Mouse (Mus musculus) neural tube, embryonic 14.5 days (tissue): ENCODE results near the gene Srbd1. TPM values are rescaled to one million over a fixed set of nuclear protein-coding genes. Genes with fewer than 3 reads are reported as not detected.

Source experiments
- ATAC-seq: fragments of 200-750 bp; cut with Nextera tagmentation; 2 replicates; pipeline ENCODE4 v1.8.0; 2017; ENCODE audit warnings: low read depth, mild to moderate bottlenecking, moderate TSS enrichment, moderate library complexity
- H3K27ac ChIP-seq: fragments of 300-500 bp; sonication (generic); 2 replicates; pipeline ENCODE4 v1.5.1; 2014; ENCODE audit warnings: low read depth, mild to moderate bottlenecking, control low read depth, low read length, moderate library complexity, mixed read lengths
- H3K27me3 ChIP-seq: fragments of 300-500 bp; sonication (generic); 2 replicates; pipeline ENCODE4 v1.6.1; 2014; ENCODE audit warnings: low read length; ENCODE audit not compliant: control insufficient read depth, insufficient read depth
- H3K36me3 ChIP-seq: fragments of 300-500 bp; sonication (generic); 2 replicates; pipeline ENCODE4 v1.6.1; 2014; ENCODE audit warnings: low read length, mixed read lengths; ENCODE audit not compliant: control insufficient read depth, insufficient read depth
- H3K4me1 ChIP-seq: fragments of 300-500 bp; sonication (generic); 2 replicates; pipeline ENCODE4 v1.6.1; 2014; ENCODE audit warnings: low read length; ENCODE audit not compliant: control insufficient read depth, insufficient read depth
- H3K4me2 ChIP-seq: fragments of 300-500 bp; sonication (generic); 2 replicates; pipeline ENCODE4 v1.6.1; 2014; ENCODE audit warnings: mild to moderate bottlenecking, low read depth, low read length, control low read depth
- H3K4me3 ChIP-seq: fragments of 300-500 bp; sonication (generic); 2 replicates; pipeline ENCODE4 v1.5.1; 2014; ENCODE audit warnings: low read depth, low read length, control low read depth, mixed read lengths
- H3K9ac ChIP-seq: fragments of 300-500 bp; sonication (generic); replicated peaks from 2 replicates; pipeline ENCODE4 v1.6.1; 2014; ENCODE audit warnings: low read depth, mild to moderate bottlenecking, control low read depth, low read length, mixed read lengths
- H3K9me3 ChIP-seq: fragments of 300-500 bp; sonication (generic); 2 replicates; pipeline ENCODE4 v1.6.1; 2016; ENCODE audit warnings: low read length; ENCODE audit not compliant: control insufficient read depth
- WGBS: fragments of 180-500 bp; shearing (Covaris S2); extraction: QIAGEN DNeasy Blood & Tissue Kit; methylation state at CpG from one replicate; pipeline ENCODE4 v1.1.7; 2014; 5-methylcytosine and 5-hydroxymethylcytosine counted together
- polyA plus RNA-seq: library from polyadenylated mRNA; unstranded; fragments of >200 nt; fragmentation: Nextera tagmentation; extraction: Ambion mirVana; gene quantifications from 2 replicates; pipeline ENCODE4 v1.2.1, GENCODE M21; 2014

Gene Srbd1
- polyA plus RNA-seq, 1 experiment from 2014 or later: 8.9 TPM

- Histone ChIP-seq H3K36me3 (no peaks in the 10 kb centered on the region), H3K27ac (no peak overlapping the region), H3K4me1 (no peaks in the 10 kb centered on the region), H3K27me3 (no peaks in the 10 kb centered on the region), H3K4me3 (no peak overlapping the region), H3K9me3 (no peaks in the 10 kb centered on the region), H3K4me2 (no peak overlapping the region), H3K9ac (no peak overlapping the region)
- WGBS: 86% methylated on average over 6 of the region's 6 CpGs
- ATAC-seq: no peak
Measured at GRCm38 (mm10) chr17:86034641-86035040, 110.3 kb downstream of the Srbd1 start.

DNA sequence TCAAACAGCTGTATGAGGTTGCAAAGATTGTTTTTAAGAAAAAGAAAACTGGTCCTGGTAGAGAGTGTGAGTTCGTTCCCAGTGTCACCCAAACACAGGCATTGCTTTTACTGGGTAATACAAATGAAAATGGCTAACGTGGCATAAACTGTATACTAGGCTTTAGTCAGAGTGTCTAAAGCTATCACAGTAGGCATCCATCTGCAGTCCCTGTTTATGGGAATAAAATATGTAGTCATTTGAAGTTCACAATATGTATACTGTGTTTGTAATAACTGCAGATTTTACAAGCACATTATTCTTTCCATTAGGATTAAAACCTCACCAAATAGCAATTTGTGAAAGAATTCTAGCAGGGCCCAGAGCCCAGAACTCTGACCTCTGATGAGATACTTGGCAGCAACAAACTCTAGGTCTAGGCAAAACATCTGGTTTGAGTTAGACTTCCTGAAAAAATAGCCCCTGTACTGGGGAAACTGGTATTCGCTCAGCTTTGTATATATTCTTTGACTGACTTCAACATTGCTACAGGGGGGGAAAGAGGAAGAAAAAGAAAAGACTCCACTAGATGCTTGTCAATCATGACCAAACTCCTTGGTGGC, 112.8 kb downstream of the Srbd1 start:
- H3K9ac ChIP-seq: no peak overlapping the region
- no peak overlapping the region for H3K27ac ChIP-seq
- H3K4me1 ChIP-seq: no peaks in the 10 kb centered on the region
- no peak overlapping the region for H3K4me3 ChIP-seq
- H3K27me3 ChIP-seq: no peaks in the 10 kb centered on the region
- H3K4me2 ChIP-seq: no peak overlapping the region
- no peak for ATAC-seq
- no peaks in the 10 kb centered on the region for H3K9me3 ChIP-seq
- H3K36me3 ChIP-seq: no peaks in the 10 kb centered on the region
- 82% methylated on average over 3 of the region's 3 CpGs for WGBS

DNA sequence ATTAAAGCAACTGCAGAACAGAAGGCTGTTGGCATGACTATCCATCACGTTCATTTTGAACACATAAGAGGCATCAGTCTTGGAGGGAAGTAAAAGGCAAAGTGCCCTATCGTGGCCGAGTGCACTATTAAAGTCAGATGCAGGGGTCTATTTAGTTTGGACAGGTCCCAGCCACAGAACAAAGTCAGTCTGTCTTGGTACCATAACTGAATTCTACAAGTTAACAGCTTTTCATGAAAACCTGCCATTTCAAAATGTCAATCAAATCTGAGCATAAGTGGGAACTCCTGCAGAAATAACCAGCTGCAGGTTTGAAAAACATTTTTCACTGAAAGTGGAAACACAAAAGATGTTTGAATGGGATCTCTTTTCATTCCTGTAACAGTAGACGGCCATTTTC, 115.0 kb downstream of the Srbd1 start:
- Histone ChIP-seq H3K27me3 (no peaks in the 10 kb centered on the region), H3K4me1 (no peaks in the 10 kb centered on the region), H3K36me3 (no peaks in the 10 kb centered on the region), H3K4me2 (no peak overlapping the region), H3K9me3 (no peaks in the 10 kb centered on the region), H3K27ac (no peak overlapping the region), H3K9ac (no peak overlapping the region), H3K4me3 (no peak overlapping the region)
- 65% methylated on average over 4 of the region's 4 CpGs for WGBS
- no peak for ATAC-seq

- Histone ChIP-seq H3K4me3 (no peak overlapping the region), H3K9ac (no peak overlapping the region), H3K9me3 (no peaks in the 10 kb centered on the region), H3K4me2 (no peak overlapping the region), H3K27ac (no peak overlapping the region), H3K4me1 (no peaks in the 10 kb centered on the region), H3K27me3 (no peaks in the 10 kb centered on the region), H3K36me3 (no peaks in the 10 kb centered on the region)
- WGBS: 90% methylated on average over 1 of the region's 1 CpGs
- ATAC-seq: no peak
Measured at GRCm38 (mm10) chr17:86029175-86029574, 115.8 kb downstream of the Srbd1 start.

GRCm38 (mm10) chr17:86027577-86028199, 117.3 kb downstream of the Srbd1 start:
- H3K4me2 ChIP-seq: no peak overlapping the region
- 94% methylated on average over 4 of the region's 4 CpGs for WGBS
- H3K9me3 ChIP-seq: no peaks in the 10 kb centered on the region
- H3K9ac ChIP-seq: no peak overlapping the region
- H3K27ac ChIP-seq: no peak overlapping the region
- ATAC-seq: no peak
- H3K36me3 ChIP-seq: no peaks in the 10 kb centered on the region
- H3K4me3 ChIP-seq: no peak overlapping the region
- H3K27me3 ChIP-seq: no peaks in the 10 kb centered on the region
- no peaks in the 10 kb centered on the region for H3K4me1 ChIP-seq

GRCm38 (mm10) chr17:86024589-86024988, 120.4 kb downstream of the Srbd1 start:
- 89% methylated on average over 3 of the region's 3 CpGs for WGBS
- Histone ChIP-seq H3K36me3 (no peaks in the 10 kb centered on the region), H3K9me3 (no peaks in the 10 kb centered on the region; the same call in 1 of the 2 replicates), H3K27ac (no peak overlapping the region), H3K4me2 (no peak overlapping the region), H3K4me3 (no peak overlapping the region), H3K9ac (no peak overlapping the region), H3K4me1 (no peaks in the 10 kb centered on the region), H3K27me3 (no peaks in the 10 kb centered on the region)
- no peak for ATAC-seq

DNA sequence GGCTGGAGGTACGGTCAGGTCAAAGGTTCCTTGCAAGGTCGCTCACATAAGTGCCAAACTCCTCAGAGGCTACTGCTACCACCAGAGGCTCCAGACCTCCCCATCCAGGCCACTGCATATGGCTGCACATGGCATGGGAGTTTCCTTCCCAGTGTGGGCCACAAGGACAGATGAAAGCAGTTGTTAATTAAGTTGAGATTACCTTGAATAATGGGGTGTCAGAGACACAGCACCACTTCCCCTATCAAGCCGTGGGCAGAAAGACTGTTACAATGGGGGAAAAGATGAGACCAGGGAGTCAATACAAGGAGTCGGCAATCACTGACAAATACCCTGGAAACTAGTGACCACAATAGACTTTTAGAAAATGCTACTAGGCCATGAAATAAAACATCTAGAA, 122.6 kb downstream of the Srbd1 start:
- H3K9me3 ChIP-seq: no peaks in the 10 kb centered on the region; the same call in 1 of the 2 replicates
- H3K9ac ChIP-seq: no peak overlapping the region
- H3K4me2 ChIP-seq: no peak overlapping the region
- no peaks in the 10 kb centered on the region for H3K36me3 ChIP-seq
- no peak for ATAC-seq
- 60% methylated on average over 4 of the region's 4 CpGs for WGBS
- no peaks in the 10 kb centered on the region for H3K27me3 ChIP-seq
- no peak overlapping the region for H3K27ac ChIP-seq
- H3K4me3 ChIP-seq: no peak overlapping the region
- H3K4me1 ChIP-seq: no peaks in the 10 kb centered on the region

- no peak overlapping the region for H3K4me3 ChIP-seq
- no peak overlapping the region for H3K27ac ChIP-seq
- H3K27me3 ChIP-seq: no peaks in the 10 kb centered on the region
- H3K4me1 ChIP-seq: no peaks in the 10 kb centered on the region
- no peak overlapping the region for H3K4me2 ChIP-seq
- no peaks in the 10 kb centered on the region; the same call in 1 of the 2 replicates for H3K9me3 ChIP-seq
- no peak for ATAC-seq
- H3K9ac ChIP-seq: no peak overlapping the region
- WGBS: 84% methylated on average over 1 of the region's 1 CpGs
- no peaks in the 10 kb centered on the region for H3K36me3 ChIP-seq
Measured at GRCm38 (mm10) chr17:86021815-86022214, 123.2 kb downstream of the Srbd1 start.

DNA sequence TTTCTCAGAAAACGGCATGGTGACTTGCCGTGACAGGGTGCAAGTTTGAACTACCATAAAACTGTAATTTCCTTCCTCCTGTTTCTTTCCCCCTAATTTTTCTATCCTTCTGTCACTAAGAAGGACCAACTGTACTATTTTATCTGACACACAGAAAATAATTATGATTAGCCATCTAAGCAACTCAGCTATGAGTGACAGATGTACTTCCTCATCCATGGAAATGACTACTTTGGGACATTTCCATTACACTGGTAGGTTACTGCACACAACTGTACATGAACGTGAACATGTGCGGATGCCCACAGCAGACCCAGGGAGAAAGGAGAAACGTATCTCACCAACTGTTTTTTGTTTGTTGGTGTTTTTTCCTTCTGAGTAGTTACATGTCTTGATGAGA, 123.7 kb downstream of the Srbd1 start:
- H3K27ac ChIP-seq: no peak overlapping the region
- WGBS: 89% methylated on average over 5 of the region's 5 CpGs
- no peaks in the 10 kb centered on the region for H3K36me3 ChIP-seq
- no peak overlapping the region for H3K4me3 ChIP-seq
- no peaks in the 10 kb centered on the region for H3K4me1 ChIP-seq
- no peaks in the 10 kb centered on the region; the same call in 1 of the 2 replicates for H3K9me3 ChIP-seq
- no peak for ATAC-seq
- H3K27me3 ChIP-seq: no peaks in the 10 kb centered on the region
- no peak overlapping the region for H3K9ac ChIP-seq
- no peak overlapping the region for H3K4me2 ChIP-seq
